Mouse (Mus musculus): ENCODE results near the gene Pbdc1. TPM values are rescaled to one million over a fixed set of nuclear protein-coding genes. Genes with fewer than 3 reads are reported as not detected.
A peak's percentile ranks its signal among the peaks of the same experiment; 100 is the strongest.
"Not testable (repeated sequence)": the region's sequence is repeated elsewhere in the genome, so short reads cannot be mapped to it uniquely, and the experiment has no call there.

The Pbdc1 gene
- total RNA-seq (2021): 10 to 100 TPM; 16.3 to 17.0 TPM
- long read RNA-seq, experiment 1: 0 reads
- long read RNA-seq, experiment 2, transcript Pbdc1-201 (6 exons, 2,638 nt): major isoform, 26 of 44 reads
- long read RNA-seq, experiment 2, transcript Pbdc1-202 (6 exons, 1,239 nt): minor isoform, 5 of 44 reads
- long read RNA-seq, experiment 2, partial matches to known transcripts: 1 of 44 reads
- long read RNA-seq, experiment 2, other reads (novel, unspliced or antisense): 12 of 44 reads

DNA sequence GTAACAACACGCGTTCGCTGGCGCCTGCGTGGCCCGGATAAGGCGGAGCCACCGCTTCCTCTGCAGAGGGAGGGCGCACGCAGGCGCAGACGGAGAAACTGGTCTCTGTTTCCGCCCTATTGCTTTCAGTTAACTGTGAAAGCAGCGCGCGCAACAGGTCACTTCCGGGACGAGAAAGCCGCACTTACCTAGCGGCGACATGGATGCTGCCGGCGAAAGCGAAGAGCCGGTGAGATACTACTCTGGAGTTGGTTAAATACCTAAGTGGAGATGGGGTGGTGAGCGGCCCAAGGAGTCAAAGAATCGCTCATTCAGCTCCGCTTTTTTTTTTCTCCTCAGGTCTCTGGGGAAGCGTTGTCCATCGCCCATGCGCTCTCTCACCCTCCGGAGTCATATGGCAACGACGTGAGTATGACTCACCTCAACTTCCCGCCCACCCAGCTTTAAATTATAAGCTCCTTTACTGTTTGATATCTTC lies at the start of gene Pbdc1:
Gene Pbdc1 (plus strand): TSS at position 142 of the 478 bp plus-strand sequence.
- DNase-seq (ENCODE audit: low spot score in 2 of 2): peak; percentile 77 to 86

DNA sequence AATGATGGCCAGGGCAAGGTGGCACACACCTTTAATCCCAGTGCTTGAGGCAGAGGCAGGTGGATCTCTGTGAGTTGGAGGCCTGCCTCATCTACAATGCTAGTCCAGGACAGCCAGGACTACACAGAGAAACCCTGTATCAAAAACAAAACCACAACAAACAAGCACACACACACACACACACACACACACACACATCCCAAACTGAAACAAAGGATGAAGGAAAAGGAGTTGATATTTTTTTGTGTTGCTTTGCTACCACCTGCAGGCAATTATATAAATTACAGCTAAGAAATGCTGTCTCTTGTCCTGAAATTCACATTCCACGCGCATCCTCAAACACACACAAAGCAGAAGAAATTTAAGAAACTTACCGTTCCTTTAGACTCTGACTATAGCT lies 41.9 kb upstream of the Pbdc1 start:
- DNase-seq (ENCODE audit: low spot score in 2 of 2): no peak

DNA sequence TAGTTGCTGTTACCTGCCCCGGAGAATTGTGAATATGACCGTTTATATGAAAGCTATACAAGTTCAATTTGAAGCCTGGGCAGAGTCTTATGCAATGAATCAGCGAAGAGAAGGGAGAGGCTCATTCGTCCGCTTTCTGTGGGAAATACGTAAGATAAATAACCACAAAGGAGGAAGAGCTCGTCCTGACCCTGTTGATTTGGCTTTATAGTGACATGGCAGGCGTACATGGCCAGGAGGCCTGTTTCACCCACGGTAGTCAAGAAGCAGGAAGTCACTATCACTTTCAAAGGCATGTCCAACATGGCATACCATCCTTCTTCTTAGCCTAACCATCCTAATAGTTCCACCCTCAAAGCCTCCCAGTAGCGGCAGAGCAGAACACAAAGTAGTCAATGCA lies 15.3 kb upstream of the Pbdc1 start:
- DNase-seq (ENCODE audit: low spot score in 2 of 2): no peak

DNA sequence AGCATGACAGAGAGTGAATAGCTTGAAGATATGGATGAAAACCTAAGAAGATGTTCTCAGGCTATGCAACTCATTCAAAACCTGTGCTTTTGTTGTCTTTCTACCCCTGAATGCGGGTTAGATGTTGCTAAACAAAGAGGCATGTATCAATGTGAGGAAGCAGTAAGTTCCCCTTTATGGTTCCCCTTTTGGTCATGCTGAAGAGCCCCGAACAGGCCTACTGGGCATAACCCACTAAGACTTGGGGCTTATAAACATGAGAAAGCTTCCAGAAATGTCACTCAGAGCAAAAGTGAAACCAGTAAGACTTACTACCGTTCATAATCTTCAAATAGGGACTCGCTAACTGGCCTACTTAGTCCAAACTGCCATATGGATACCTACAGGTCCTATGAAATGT lies 14.8 kb upstream of the Pbdc1 start:
- no peak for DNase-seq (ENCODE audit: low spot score in 2 of 2)

DNA sequence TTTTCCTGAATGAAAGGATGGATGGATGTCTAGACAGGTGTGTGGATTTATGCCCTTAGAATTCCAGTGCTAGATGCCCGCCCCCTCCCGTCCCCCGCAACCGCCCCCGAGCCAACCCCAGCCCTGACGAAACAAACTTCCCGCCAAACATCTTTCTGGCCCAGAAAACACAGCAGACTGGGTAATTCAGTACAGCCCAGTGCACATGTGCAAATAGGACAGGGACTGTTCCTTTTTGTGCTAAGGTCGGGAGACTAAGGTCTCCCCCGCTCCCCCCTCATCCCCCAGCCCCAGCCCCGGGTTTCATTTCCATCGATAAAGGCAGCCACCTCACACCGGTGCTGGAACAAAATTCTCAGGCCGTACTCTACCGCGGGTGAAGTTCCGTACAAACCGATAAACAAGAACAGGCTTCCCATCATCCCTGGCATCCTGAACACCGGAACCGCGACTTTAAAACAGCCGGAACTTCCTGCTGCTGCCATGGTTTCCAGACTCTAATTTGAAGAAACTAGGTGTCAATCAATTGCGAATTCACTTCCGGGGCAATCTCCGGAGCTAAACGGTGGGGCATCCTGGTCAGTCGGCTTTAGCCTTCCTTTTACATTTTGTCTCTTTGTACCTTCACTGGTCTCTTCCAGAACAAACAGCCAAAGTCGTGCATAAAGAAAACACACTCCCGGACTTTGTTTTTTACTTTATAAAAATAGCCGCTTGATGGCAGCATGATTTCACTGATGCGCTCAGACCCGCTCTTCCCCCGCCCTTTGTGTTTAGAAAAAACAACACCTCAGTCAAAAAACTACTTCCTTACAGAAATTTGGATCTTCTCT lies 9.7 kb upstream of the Pbdc1 start:
- DNase-seq (ENCODE audit: low spot score in 2 of 2): peak; percentile 41 to 72

DNA sequence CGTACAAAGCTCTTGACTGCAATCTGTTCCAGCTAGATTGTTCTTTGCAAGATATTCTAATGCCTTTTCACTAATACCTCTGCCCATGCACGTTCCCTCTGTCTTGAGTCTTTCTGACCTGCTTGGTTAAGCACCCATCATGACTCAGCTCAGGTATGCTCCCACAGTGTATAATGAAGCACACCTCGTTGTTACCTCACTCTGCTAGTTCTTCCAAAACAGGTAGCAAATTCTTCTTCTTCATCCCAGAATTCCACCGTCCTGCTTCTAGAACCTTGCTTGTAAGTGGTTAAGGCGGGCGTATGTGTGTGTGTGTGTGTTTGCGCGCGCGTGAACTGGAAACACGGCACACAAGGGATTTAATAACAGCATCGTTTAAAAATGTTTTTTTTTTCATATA lies 405 bp upstream of the Pbdc1 start:
- DNase-seq (ENCODE audit: low spot score in 2 of 2): peak in 1 of 2 experiments; percentile 7

DNA sequence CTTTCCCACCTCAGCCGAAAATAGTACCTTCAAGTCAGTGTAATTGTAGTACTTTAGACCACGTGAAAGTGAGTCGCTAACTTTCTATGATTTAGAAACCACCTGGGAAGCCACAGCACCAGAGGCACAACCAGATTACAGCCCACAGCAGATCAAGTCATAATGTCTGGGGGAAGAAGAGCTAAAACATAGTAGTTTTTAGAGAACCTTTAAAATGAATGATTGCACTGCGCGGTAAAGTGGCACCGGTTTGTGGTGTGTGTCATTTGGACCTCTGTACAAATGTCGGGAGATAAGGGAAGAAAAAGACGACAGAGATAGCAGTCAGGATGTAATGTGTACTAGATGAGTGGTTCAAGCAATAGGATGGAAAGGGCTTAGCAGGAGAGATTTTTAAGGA lies 540 bp downstream of the Pbdc1 start:
- DNase-seq (ENCODE audit: low spot score in 2 of 2): no peak

GRCm38 (mm10) chrX:105083013-105083412 lies 3.5 kb downstream of the Pbdc1 start:
- not testable (repeated sequence) for DNase-seq (ENCODE audit: low spot score in 2 of 2)

DNA sequence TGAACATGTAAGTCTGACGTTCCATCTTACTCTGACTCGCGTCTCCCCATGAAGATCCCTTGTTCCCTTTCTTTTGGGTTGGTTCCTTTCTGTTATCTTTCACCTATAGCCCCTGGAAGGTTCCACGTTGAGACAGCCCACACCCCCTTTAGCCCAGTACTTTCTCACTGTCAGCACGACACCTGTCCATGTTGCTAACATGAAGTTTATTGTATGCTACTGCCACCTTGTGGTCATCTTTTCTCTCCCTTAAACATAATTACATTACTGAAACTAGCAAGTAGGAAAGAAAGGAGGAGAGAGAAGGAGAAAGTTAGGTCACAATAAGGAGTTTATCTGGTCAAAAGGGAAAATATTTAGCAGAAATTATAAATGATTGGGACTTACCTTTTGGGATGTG lies 24.6 kb downstream of the Pbdc1 start:
- peak in 1 of 2 experiments; percentile 16 for DNase-seq (ENCODE audit: low spot score in 2 of 2)

- no peak for DNase-seq (ENCODE audit: low spot score in 2 of 2)
Measured at GRCm38 (mm10) chrX:105114994-105115393, 35.4 kb downstream of the Pbdc1 start.

DNA sequence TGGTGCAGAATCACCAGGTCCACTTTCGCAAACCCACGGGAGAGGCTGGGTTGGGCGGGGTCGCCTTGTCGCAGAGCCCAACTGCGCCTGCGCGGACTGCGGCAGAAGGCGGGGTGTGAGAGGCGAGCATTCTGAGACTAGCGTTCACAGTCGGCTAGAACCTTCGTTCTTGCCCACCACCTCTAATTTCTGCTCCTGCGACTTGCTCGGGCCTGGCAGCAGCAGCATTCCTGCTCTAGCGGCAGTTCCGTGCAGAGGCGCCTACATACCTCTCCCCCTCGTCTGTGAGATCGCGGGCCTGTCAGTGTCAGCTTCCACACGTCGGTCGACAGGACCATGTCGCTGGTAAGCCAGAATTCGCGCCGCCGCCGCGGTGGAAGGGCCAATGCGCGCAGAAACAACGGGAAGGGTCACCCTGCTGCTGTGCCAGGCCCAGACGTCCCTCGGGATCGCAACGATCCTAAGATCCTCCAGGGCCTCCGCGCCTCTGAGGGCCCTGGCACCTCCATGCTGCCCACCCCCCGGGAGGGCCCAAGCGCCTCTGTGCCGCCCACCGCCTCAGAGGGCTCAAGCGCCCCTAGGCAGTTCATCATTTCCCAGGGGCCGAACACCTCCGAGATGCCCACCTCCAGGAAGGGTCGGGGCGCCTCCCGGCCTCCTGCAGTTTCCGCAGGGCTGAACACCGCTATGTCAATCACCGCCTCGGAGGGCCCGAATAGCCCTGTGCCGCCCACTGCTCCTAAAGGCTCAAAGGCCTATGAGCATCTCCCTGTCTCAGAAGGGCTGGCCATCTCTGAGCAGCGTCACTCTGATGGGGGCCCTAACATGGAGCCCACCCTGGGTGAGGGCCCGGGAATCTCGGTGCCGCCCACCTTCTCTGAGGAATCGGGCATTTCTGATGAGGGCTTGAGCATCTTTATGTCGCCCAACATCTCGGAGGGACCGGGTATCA lies 41.0 kb downstream of the Pbdc1 start, which contains the start of gene Magee1:
Gene Magee1 (plus strand): TSS at position 104 of the 952 bp plus-strand sequence.
- peak; percentile 71 for DNase-seq (ENCODE audit: low spot score in 2 of 2)

DNA sequence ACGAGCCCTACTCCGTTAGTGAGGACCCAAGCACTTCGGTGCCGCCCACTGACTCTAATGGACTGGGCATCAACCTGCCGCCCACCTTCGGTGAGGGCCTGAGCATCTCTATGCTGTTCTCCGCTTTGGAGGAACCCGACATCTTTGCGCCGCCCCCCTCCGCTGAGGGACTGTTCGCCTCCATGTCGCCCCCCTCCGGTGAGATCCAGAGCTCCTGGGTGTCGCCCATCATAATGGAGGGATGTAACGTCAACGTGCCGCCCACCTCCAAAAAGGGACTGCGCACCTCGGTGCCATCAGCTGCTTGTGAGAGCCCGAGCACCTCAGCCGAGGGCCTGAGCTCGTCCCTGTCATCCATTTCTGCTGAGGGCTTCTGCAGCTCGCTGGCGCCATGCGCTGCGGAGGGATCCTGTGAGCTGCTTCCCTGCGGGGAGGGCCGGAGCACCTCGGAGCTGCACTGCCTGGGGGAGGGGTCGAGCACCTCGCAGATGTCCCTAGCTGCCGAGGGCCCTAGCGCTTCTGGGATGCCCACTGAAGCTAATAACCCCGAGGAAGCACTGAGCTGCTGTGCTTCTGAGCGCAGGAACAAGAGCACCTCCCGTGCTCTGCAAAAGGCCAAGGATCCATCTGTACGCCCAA lies 41.8 kb downstream of the Pbdc1 start:
- DNase-seq (ENCODE audit: low spot score in 2 of 2): peak; percentile 50 to 64

- DNase-seq (ENCODE audit: low spot score in 2 of 2): no peak
Measured at GRCm38 (mm10) chrX:105124903-105125302, 45.3 kb downstream of the Pbdc1 start.

DNA sequence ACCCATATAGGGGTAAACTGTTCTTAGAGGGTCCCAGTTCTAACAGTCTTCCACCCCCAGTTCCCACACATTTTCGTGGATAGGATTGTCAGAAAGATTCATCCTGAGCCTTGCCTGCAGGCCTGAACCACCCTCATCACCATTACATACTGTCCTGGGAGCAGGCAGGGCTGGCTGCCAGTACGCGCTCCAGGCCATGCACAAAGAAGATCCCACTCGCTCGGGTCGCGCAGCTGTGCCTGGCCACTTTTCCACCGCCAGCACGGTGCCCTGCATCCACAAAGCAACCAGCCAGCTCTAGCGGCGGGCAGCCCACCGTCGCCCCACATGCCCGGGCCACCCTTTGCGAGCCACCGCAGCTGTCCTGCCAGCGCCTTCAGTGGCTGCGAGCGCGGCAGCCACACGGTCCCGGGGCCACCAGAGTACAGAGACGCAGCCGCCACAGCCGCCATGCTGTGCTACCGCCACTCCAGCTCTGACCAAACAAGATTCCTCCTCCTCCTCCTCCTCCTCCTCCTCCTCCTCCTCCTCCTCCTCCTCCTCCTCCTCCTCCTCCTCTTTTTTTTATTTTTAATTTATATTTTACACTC lies 72.4 kb downstream of the Pbdc1 start:
- DNase-seq (ENCODE audit: low spot score in 2 of 2): no peak

DNA sequence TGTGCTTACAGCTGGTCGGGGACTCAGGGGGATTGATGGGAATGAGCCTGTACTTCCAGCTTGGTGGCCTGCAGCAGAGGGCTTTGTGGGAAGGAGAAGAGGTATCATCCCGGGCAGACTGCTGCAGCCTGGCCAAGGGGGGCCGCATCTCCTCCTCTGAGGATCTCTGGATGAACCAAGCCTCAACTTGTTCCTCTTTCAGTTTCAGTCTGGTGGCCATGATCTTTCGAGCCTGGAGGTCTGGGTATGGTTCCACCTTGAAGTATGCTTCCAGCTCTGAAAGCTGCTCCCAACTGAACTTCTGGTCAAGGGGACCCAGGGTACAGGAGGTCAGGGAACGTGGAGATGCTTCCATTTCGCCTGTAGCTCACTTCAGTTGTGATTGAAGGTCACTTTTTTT lies 85.5 kb downstream of the Pbdc1 start:
- DNase-seq (ENCODE audit: low spot score in 2 of 2): not testable (repeated sequence)

Other genes starting within 250 kb of the Pbdc1 start
- gene Magee2, start 222.5 kb upstream of the Pbdc1 start, total RNA-seq (2021): not detected
- 10 to 100 TPM; 15.0 to 15.1 TPM for gene Magee1, start 40.6 kb downstream of the Pbdc1 start, total RNA-seq (2021)

Data from adrenal gland, adult 18-20 months (tissue).